Mouse (Mus musculus) CH12.LX (cell line): ENCODE measurements around the gene Sgip1. TPM values are rescaled to one million over a fixed set of nuclear protein-coding genes. Genes with fewer than 3 reads are reported as not detected.

Experiments
- DNase-seq: peaks from one replicate; pipeline ENCODE4 v3.0.0-alpha.2; 2013; ENCODE audit errors: extremely low read depth
- H3K27ac ChIP-seq: 2 replicates; pipeline ENCODE4 v1.5.1; 2012; ENCODE audit warnings: low read depth, mild to moderate bottlenecking, control low read depth, moderate library complexity; ENCODE audit not compliant: insufficient read depth
- H3K27me3 ChIP-seq: replicated peaks from 2 replicates; pipeline ENCODE3; 2012; ENCODE audit warnings: inconsistent platforms
- H3K36me3 ChIP-seq, 2 experiments: replicated peaks in 1 of 2; 2 replicates each; pipeline versions ENCODE3 to v1.6.1; 2012; ENCODE audit warnings: inconsistent platforms in 1 of 2, low read length in 1 of 2, mild to moderate bottlenecking in 1 of 2, mixed read lengths in 1 of 2, moderate library complexity in 1 of 2; ENCODE audit not compliant: control insufficient read depth in 1 of 2, insufficient read depth in 1 of 2
- H3K4me1 ChIP-seq, 2 experiments: 2 replicates each; pipeline ENCODE4 v1.6.1; 2012; ENCODE audit warnings: inconsistent platforms in 1 of 2, moderate library complexity in 1 of 2; ENCODE audit not compliant: insufficient read depth in 2 of 2, control insufficient read depth in 1 of 2
- H3K4me2 ChIP-seq: 2 replicates; pipeline ENCODE4 v1.6.1; 2012; ENCODE audit warnings: low read depth, mild to moderate bottlenecking, control low read depth; ENCODE audit not compliant: poor library complexity, insufficient read depth, severe bottlenecking
- H3K4me3 ChIP-seq, 3 experiments: fragments of 150-350 bp in 1 of 3; sonication (generic) in 1 of 3; replicated peaks in 1 of 3; 2 replicates each; pipeline versions ENCODE3 to v1.5.1; 2011 to 2012; ENCODE audit warnings: low read depth in 2 of 3, low read length in 2 of 3, mild to moderate bottlenecking in 2 of 3, moderate library complexity in 2 of 3, control low read depth in 1 of 3, improper control_type of control experiment in 1 of 3, inconsistent platforms in 1 of 3, mixed read lengths in 1 of 3; ENCODE audit not compliant: poor library complexity in 1 of 3
- H3K79me2 ChIP-seq: replicated peaks from 2 replicates; pipeline ENCODE4 v1.6.1; 2012; ENCODE audit warnings: mild to moderate bottlenecking, moderate library complexity; ENCODE audit not compliant: control insufficient read depth, poor library complexity, insufficient read depth, severe bottlenecking; ENCODE audit errors: extremely low read depth
- H3K9ac ChIP-seq: 2 replicates; pipeline ENCODE4 v1.6.1; 2012; ENCODE audit warnings: low read depth, mild to moderate bottlenecking, control low read depth, moderate library complexity; ENCODE audit not compliant: insufficient read depth
- H3K9me3 ChIP-seq: replicated peaks from 2 replicates; pipeline ENCODE3; 2012; ENCODE audit warnings: low read length, inconsistent platforms, mixed read lengths
- CHD1 ChIP-seq: IDR thresholded peaks from 2 replicates; pipeline ENCODE4 v1.6.1; 2012; ENCODE audit warnings: low read depth, low read length, improper control_type of control experiment, inconsistent platforms
- CHD2 ChIP-seq: IDR thresholded peaks from 2 replicates; pipeline ENCODE4 v1.6.1; 2011; ENCODE audit warnings: low read length, improper control_type of control experiment
- E2F4 ChIP-seq: IDR thresholded peaks from 2 replicates; pipeline ENCODE4 v1.6.1; 2011; ENCODE audit warnings: low read depth, low read length, improper control_type of control experiment; ENCODE audit not compliant: insufficient replicate concordance
- ELF1 ChIP-seq: IDR thresholded peaks from 2 replicates; pipeline ENCODE4 v1.6.1; 2014; ENCODE audit warnings: low read depth, mild to moderate bottlenecking, inconsistent platforms, low read length, improper control_type of control experiment
- EP300 ChIP-seq: IDR thresholded peaks from 2 replicates; pipeline ENCODE4 v1.6.1; 2011; ENCODE audit warnings: low read length, improper control_type of control experiment
- ETS1 ChIP-seq: conservative IDR thresholded peaks from 2 replicates; pipeline ENCODE4 v1.6.1; 2012; ENCODE audit warnings: low read depth, mild to moderate bottlenecking, inconsistent platforms, low read length, improper control_type of control experiment, moderate library complexity
- GABPA ChIP-seq: IDR thresholded peaks from 2 replicates; pipeline ENCODE4 v1.6.1; 2012; ENCODE audit warnings: low read depth, low read length, improper control_type of control experiment, inconsistent platforms; ENCODE audit not compliant: insufficient replicate concordance
- HCFC1 ChIP-seq: IDR thresholded peaks from 2 replicates; pipeline ENCODE4 v1.6.1; 2012; ENCODE audit warnings: low read depth, mild to moderate bottlenecking, inconsistent platforms, low read length, improper control_type of control experiment
- IRF4 ChIP-seq: IDR thresholded peaks from 2 replicates; pipeline ENCODE4 v1.6.1; 2014; ENCODE audit warnings: low read depth, mild to moderate bottlenecking, inconsistent platforms, low read length, improper control_type of control experiment
- JUN ChIP-seq: IDR thresholded peaks from 2 replicates; pipeline ENCODE4 v1.6.1; 2011; ENCODE audit warnings: low read depth, mild to moderate bottlenecking, low read length, improper control_type of control experiment, moderate library complexity; ENCODE audit not compliant: insufficient read depth
- JUND ChIP-seq: conservative IDR thresholded peaks from 2 replicates; pipeline ENCODE4 v1.6.1; 2011; ENCODE audit warnings: low read depth, low read length, improper control_type of control experiment
- KAT2A ChIP-seq: IDR thresholded peaks from 2 replicates; pipeline ENCODE4 v1.6.1; 2012; ENCODE audit warnings: low read length, improper control_type of control experiment, inconsistent platforms; ENCODE audit not compliant: insufficient replicate concordance
- MAFK ChIP-seq: IDR thresholded peaks from 2 replicates; pipeline ENCODE4 v1.6.1; 2011; ENCODE audit warnings: low read length, improper control_type of control experiment; ENCODE audit not compliant: insufficient replicate concordance
- MAX ChIP-seq: IDR thresholded peaks from 2 replicates; pipeline ENCODE4 v1.6.1; 2011; ENCODE audit warnings: low read length, improper control_type of control experiment
- MEF2A ChIP-seq: IDR thresholded peaks from 2 replicates; pipeline ENCODE4 v1.6.1; 2014; ENCODE audit warnings: low read depth, mild to moderate bottlenecking, inconsistent platforms, low read length, improper control_type of control experiment, borderline replicate concordance
- MXI1 ChIP-seq: IDR thresholded peaks from 2 replicates; pipeline ENCODE4 v1.6.1; 2011; ENCODE audit warnings: mild to moderate bottlenecking, low read depth, low read length, improper control_type of control experiment
- MYC ChIP-seq: IDR thresholded peaks from 2 replicates; pipeline ENCODE4 v1.6.1; 2011; ENCODE audit warnings: low read depth, mild to moderate bottlenecking, improper control_type of control experiment, low read length
- NELFE ChIP-seq: IDR thresholded peaks from 2 replicates; pipeline ENCODE4 v1.6.1; 2011; ENCODE audit warnings: low read depth, low read length, improper control_type of control experiment
- NRF1 ChIP-seq: IDR thresholded peaks from 2 replicates; pipeline ENCODE4 v1.6.1; 2014; ENCODE audit warnings: low read depth, mild to moderate bottlenecking, inconsistent platforms, low read length, improper control_type of control experiment, moderate library complexity
- PAX5 ChIP-seq: IDR thresholded peaks from 2 replicates; pipeline ENCODE4 v1.6.1; 2012; ENCODE audit warnings: low read length, inconsistent platforms, mixed read lengths
- POLR2A ChIP-seq: IDR thresholded peaks from 2 replicates; pipeline ENCODE4 v1.6.1; 2011; ENCODE audit warnings: low read depth, mild to moderate bottlenecking, improper control_type of control experiment, low read length
- RCOR1 ChIP-seq: conservative IDR thresholded peaks from 2 replicates; pipeline ENCODE4 v1.6.1; 2012; ENCODE audit warnings: low read depth, mild to moderate bottlenecking, inconsistent platforms, low read length, improper control_type of control experiment
- SIN3A ChIP-seq: IDR thresholded peaks from 2 replicates; pipeline ENCODE4 v1.6.1; 2012; ENCODE audit warnings: low read length, improper control_type of control experiment, inconsistent platforms
- SMC3 ChIP-seq: IDR thresholded peaks from 2 replicates; pipeline ENCODE4 v1.6.1; 2011; ENCODE audit warnings: low read depth, low read length, improper control_type of control experiment
- TBP ChIP-seq: conservative IDR thresholded peaks from 2 replicates; pipeline ENCODE4 v1.6.1; 2011; ENCODE audit warnings: low read depth, low read length, improper control_type of control experiment
- TCF12 ChIP-seq: IDR thresholded peaks from 2 replicates; pipeline ENCODE4 v1.6.1; 2014; ENCODE audit warnings: low read depth, mild to moderate bottlenecking, inconsistent platforms, low read length, improper control_type of control experiment
- UBTF ChIP-seq: IDR thresholded peaks from 2 replicates; pipeline ENCODE4 v1.6.1; 2012; ENCODE audit warnings: low read depth, mild to moderate bottlenecking, inconsistent platforms, low read length, improper control_type of control experiment, moderate library complexity
- USF1 ChIP-seq: IDR thresholded peaks from 2 replicates; pipeline ENCODE4 v1.6.1; 2014; ENCODE audit warnings: low read depth, mild to moderate bottlenecking, inconsistent platforms, low read length, improper control_type of control experiment
- USF2 ChIP-seq: conservative IDR thresholded peaks from 2 replicates; pipeline ENCODE4 v1.6.1; 2011; ENCODE audit warnings: low read depth, low read length, improper control_type of control experiment
- ZMIZ1 ChIP-seq: IDR thresholded peaks from 2 replicates; pipeline ENCODE4 v1.6.1; 2012; ENCODE audit warnings: low read depth, mild to moderate bottlenecking, inconsistent platforms, low read length, improper control_type of control experiment
- ZNF384 ChIP-seq: IDR thresholded peaks from 2 replicates; pipeline ENCODE4 v1.6.1; 2012; ENCODE audit warnings: low read depth, low read length, improper control_type of control experiment, inconsistent platforms
- dilution Hi-C: fragments of 300-500 bp; cut with MboI; formaldehyde crosslinking; loops from 2 replicates; pipeline ENCODE4 v1.14.3; 2020; ENCODE audit warnings: low sequenced_read_pairs; ENCODE audit not compliant: extremely low pct_unique_long_range_greater_than_20kb, extremely low pct_ligation_motif_present
- in situ Hi-C: fragments of 300-500 bp; cut with MboI; formaldehyde crosslinking; loops from 3 replicates; pipeline ENCODE4 v1.14.3; 2019; ENCODE audit warnings: low sequenced_read_pairs, low pct_ligation_motif_present, low pct_unique_long_range_greater_than_20kb, mixed read lengths
- polyA plus RNA-seq: library from polyadenylated mRNA; unstranded; fragments of >175 nt; gene quantifications from 2 replicates; pipeline ENCODE4 v1.2.1, GENCODE M21; 2012; ENCODE audit warnings: low read depth; ENCODE audit not compliant: insufficient read length
- total RNA-seq, 2 experiments: library from RNA; depleted of rRNA; stranded (reverse); fragments of 300-350 nt in 1 of 2; fragments of >200 nt in 1 of 2; gene quantifications; 2 replicates each; pipeline ENCODE4 v1.2.3; 2012 to 2014

Gene Sgip1
- total and polyA plus RNA-seq, 3 experiments = 0.07 to 0.39 (median 0.21) TPM

DNA sequence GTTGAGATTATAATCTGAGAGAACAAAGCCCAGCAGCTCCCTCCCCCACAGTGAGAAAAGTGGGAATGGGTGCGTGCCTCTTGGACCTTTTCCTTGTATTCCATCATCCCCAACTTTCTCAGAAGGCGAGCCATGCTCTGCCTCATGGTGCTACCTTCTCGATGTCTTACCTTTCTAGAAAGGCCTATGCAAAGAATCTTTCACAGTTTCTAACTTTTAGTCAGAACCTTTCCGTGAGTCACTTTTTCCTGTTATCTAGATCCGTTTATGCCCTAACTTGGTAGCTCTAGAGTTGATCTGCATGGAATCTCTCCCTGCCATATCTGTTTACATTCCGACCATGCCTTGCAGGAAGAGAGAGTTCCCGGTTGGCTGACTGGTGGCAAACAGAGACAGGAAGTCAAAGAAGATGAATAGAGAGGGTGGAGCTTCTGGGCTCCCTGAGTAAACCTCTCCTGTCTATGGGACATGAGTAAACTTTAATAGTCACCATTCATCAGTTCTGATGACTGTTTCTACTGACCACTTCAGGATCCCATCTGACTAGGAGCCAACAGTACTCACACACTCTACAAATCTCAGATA, 166.8 kb downstream of the Sgip1 start:
- Histone ChIP-seq H3K4me1 (peaks cover 7 to 11% of the 10 kb centered on the region in 2 experiments; a peak in 3 of 4 replicates), H3K4me2 (no peak overlapping the region), H3K79me2 (no peaks in the 10 kb centered on the region), H3K36me3 (no peaks in the 10 kb centered on the region), H3K4me3 (no peak overlapping the region), H3K9ac (no peak overlapping the region), H3K27me3 (no peaks in the 10 kb centered on the region), H3K27ac (no peak overlapping the region), H3K9me3 (no peaks in the 10 kb centered on the region)
- in situ Hi-C loops (no loop called here), dilution Hi-C loops (no loop called here)
- peak; percentile 62 for DNase-seq
- TF ChIP-seq ZNF384 (no peak), CHD2 (no peak), MYC (0 out of 2 replicates have a peak, but pooled peaks have one; percentile 31), ETS1 (peak; percentile 60; the same call in 1 of the 2 replicates), JUND (peak; percentile 91), GABPA (no peak), JUN (peak; percentile 86), MEF2A (peak; percentile 55), TCF12 (no peak), SMC3 (no peak), USF1 (no peak), CHD1 (no peak), IRF4 (peak; percentile 85), SIN3A (no peak), E2F4 (no peak), RCOR1 (no peak; the same call in 1 of the 2 replicates), USF2 (no peak), POLR2A (no peak), EP300 (peak; percentile 82), ELF1 (peak; percentile 52; the same call in 1 of the 2 replicates), HCFC1 (no peak), MAX (peak; percentile 87)

GRCm38 (mm10) chr4:102910191-102910590, 169.1 kb downstream of the Sgip1 start:
- in situ Hi-C loops = no loop called here
- dilution Hi-C loops = no loop called here
- no peaks in the 10 kb centered on the region for H3K36me3 ChIP-seq

More at GRCm38 (mm10) chr4:102910191-102910590, 169.1 kb downstream of the Sgip1 start:
- no peak overlapping the region for H3K4me2 ChIP-seq
- DNase-seq = no peak
- no peaks in the 10 kb centered on the region for H3K27me3 ChIP-seq
- peaks cover 7 to 10% of the 10 kb centered on the region in 2 experiments; a peak in 3 of 4 replicates for H3K4me1 ChIP-seq
- no peaks in the 10 kb centered on the region for H3K79me2 ChIP-seq
- no peak for TF ChIP-seq NRF1
- TF ChIP-seq EP300 = no peak
- TF ChIP-seq MYC = no peak
- no peak for TF ChIP-seq HCFC1
- no peak for TF ChIP-seq ZMIZ1
- no peak for TF ChIP-seq JUN
- no peak for TF ChIP-seq IRF4
- TF ChIP-seq TBP = no peak
- TF ChIP-seq MXI1 = no peak
- no peak for TF ChIP-seq CHD1
- no peak for TF ChIP-seq KAT2A
- no peak for TF ChIP-seq USF1
- no peak for TF ChIP-seq UBTF
- TF ChIP-seq NELFE = no peak
- no peak for TF ChIP-seq PAX5
- no peak for TF ChIP-seq MAFK
- no peak for TF ChIP-seq MEF2A
- H3K4me3 ChIP-seq = no peak overlapping the region
- H3K27ac ChIP-seq = no peak overlapping the region
- no peak overlapping the region for H3K9ac ChIP-seq
- no peaks in the 10 kb centered on the region for H3K9me3 ChIP-seq
